Comparison of ENCODE assay signal across 13 mouse cellular contexts in the genomic region with DNA sequence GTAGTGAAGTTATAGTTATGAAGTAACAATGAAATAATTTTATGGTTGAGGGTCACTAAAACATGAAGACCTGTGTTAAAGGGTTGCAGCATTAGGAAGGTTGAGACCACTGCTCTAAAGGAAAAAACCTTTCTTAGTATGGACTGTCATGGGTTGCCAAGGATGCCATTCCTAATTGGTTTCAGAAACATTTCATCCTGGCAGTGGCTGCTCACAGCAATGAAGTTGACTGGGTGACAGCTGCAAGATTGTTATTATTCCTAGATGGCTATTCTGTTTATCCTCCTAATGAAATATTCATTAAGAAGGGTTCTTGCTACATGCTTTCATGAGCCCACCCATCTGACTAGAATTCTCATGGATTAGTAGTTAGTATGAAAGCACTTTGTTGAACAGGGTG.
"Had no signal": no experiment of that assay in that cellular context is flagged by ENCODE, and none has a peak within 500 bp of the region (broad histone marks: within the 10 kb centered on the region; RNA-seq: fewer than 3 reads in every experiment).

No protein-coding gene starts in this region.

- H3K4me3 ChIP-seq: layer of hippocampus, adult 2 months; limb, embryonic 12.5 days; liver, embryonic 13.5 days; lung, embryonic 15.5 days had no signal

- H3K4me1 ChIP-seq: limb, embryonic 12.5 days; liver, embryonic 13.5 days; lung, embryonic 15.5 days had no signal

- DNase-seq: kidney, adult 18-20 months; kidney, postnatal 10 days; kidney, postnatal 4 days; liver; liver, embryonic 13.5 days; liver, postnatal 0 days; right cerebral cortex, postnatal 4 days; spleen, adult 18-20 months; thymus, adult 2 months; thymus, postnatal 25 days had no signal

- H3K4me2 ChIP-seq: limb, embryonic 12.5 days; liver, embryonic 13.5 days; lung, embryonic 15.5 days had no signal

- H3K36me3 ChIP-seq: liver, embryonic 13.5 days; lung, embryonic 15.5 days had no signal

- H3K9ac ChIP-seq: limb, embryonic 12.5 days; liver, embryonic 13.5 days; liver, postnatal 0 days; lung, embryonic 15.5 days had no signal

- H3K27me3 ChIP-seq: limb, embryonic 12.5 days; liver, embryonic 13.5 days; lung, embryonic 15.5 days had no signal

- H3K9me3 ChIP-seq: limb, embryonic 12.5 days; liver, embryonic 13.5 days; lung, embryonic 15.5 days had no signal

- H3K27ac ChIP-seq: layer of hippocampus, adult 2 months; limb, embryonic 12.5 days; liver, embryonic 13.5 days; lung, embryonic 15.5 days had no signal

- ATAC-seq: liver, postnatal 0 days had no signal
